Mouse (Mus musculus) stomach, embryonic 15.5 days (tissue): Measurements from ENCODE around the gene Smap1. TPM values are rescaled to one million over a fixed set of nuclear protein-coding genes. Genes with fewer than 3 reads are reported as not detected.

Source experiments
- ATAC-seq: fragments of 200-750 bp; cut with Nextera tagmentation; 2 replicates; pipeline ENCODE4 v1.8.0; 2017; ENCODE audit warnings: low read depth, moderate number of reproducible peaks, moderate TSS enrichment; ENCODE audit not compliant: insufficient read depth, low FRiP score
- H3K27ac ChIP-seq: fragments of 300-500 bp; sonication (generic); 2 replicates; pipeline ENCODE4 v1.5.1; 2015; ENCODE audit warnings: mild to moderate bottlenecking, inconsistent platforms
- H3K27me3 ChIP-seq: fragments of 300-500 bp; sonication (generic); replicated peaks from 2 replicates; pipeline ENCODE4 v1.6.1; 2015; ENCODE audit warnings: inconsistent platforms
- H3K36me3 ChIP-seq: fragments of 300-500 bp; sonication (generic); 2 replicates; pipeline ENCODE4 v1.6.1; 2015; ENCODE audit warnings: inconsistent platforms
- H3K4me1 ChIP-seq: fragments of 300-500 bp; sonication (generic); 2 replicates; pipeline ENCODE4 v1.6.1; 2015; ENCODE audit warnings: inconsistent platforms
- H3K4me2 ChIP-seq: fragments of 300-500 bp; sonication (generic); 2 replicates; pipeline ENCODE4 v1.6.1; 2015; ENCODE audit warnings: mild to moderate bottlenecking, inconsistent platforms
- H3K4me3 ChIP-seq: fragments of 300-500 bp; sonication (generic); replicated peaks from 2 replicates; pipeline ENCODE4 v1.5.1; 2015; ENCODE audit warnings: inconsistent platforms
- H3K9ac ChIP-seq: fragments of 300-500 bp; sonication (generic); 2 replicates; pipeline ENCODE4 v1.6.1; 2015; ENCODE audit warnings: inconsistent platforms
- H3K9me3 ChIP-seq: fragments of 300-500 bp; sonication (generic); 2 replicates; pipeline ENCODE4 v1.6.1; 2016; ENCODE audit warnings: inconsistent platforms
- WGBS: fragments of 180-500 bp; shearing (Covaris S2); methylation state at CpG from one replicate; pipeline ENCODE4 v1.1.7; 2015; 5-methylcytosine and 5-hydroxymethylcytosine counted together
- polyA plus RNA-seq: library from polyadenylated mRNA; unstranded; fragments of >200 nt; fragmentation: Nextera tagmentation; extraction: Ambion mirVana; gene quantifications from 2 replicates; pipeline ENCODE4 v1.2.1, GENCODE M21; 2015

Smap1 gene
- polyA plus RNA-seq, 1 experiment from 2014 or later: 48.8 TPM

DNA sequence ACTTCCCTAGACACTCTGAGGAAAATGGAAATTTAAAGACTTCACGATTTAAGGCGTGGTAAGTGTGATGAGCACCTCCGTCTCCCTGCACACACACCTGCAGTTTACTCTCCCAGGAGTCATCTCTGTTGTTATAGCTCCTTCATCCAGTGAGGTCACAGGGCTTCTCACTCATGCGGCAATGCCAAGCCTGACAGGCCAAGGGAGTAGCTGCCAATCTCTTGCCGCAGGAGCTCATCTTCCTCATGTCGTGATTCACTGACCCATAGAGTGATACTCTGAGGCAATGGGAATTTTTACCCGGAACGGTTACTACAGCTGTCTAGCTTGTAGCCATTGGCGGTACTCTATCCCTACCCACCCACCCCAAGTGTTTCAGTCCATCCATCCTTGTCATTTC, 123.8 kb downstream of the Smap1 start:
- Histone ChIP-seq H3K36me3 (no peaks in the 10 kb centered on the region), H3K9me3 (no peaks in the 10 kb centered on the region), H3K27me3 (no peaks in the 10 kb centered on the region), H3K4me3 (no peak overlapping the region), H3K9ac (no peak overlapping the region), H3K27ac (no peak overlapping the region), H3K4me1 (no peaks in the 10 kb centered on the region), H3K4me2 (no peak overlapping the region)
- ATAC-seq: no peak
- WGBS: 87% methylated on average over 9 of the region's 9 CpGs

Other genes with a start within 250 kb of the Smap1 start
- gene B3gat2, start 160.6 kb downstream of the Smap1 start, polyA plus RNA-seq: 0.45 and 0.50 TPM in 2 replicates
- 69.6 and 75.6 TPM in 2 replicates for gene Sdhaf4, start 83.3 kb upstream of the Smap1 start, polyA plus RNA-seq
- 35.6 and 38.6 TPM in 2 replicates for gene Fam135a, start 178.0 kb upstream of the Smap1 start, polyA plus RNA-seq